Mouse (Mus musculus) heart, embryonic 12.5 days (tissue): ENCODE measurements around the gene Pramel4. TPM values are rescaled to one million over a fixed set of nuclear protein-coding genes. Genes with fewer than 3 reads are reported as not detected.
"Not testable (repeated sequence)": the region's sequence is repeated elsewhere in the genome, so short reads cannot be mapped to it uniquely, and the experiment has no call there.

ENCODE experiments used
- ATAC-seq: fragments of 200-750 bp; cut with Nextera tagmentation; 2 replicates; pipeline ENCODE4 v1.8.0; 2017; ENCODE audit warnings: moderate TSS enrichment, moderate library complexity; ENCODE audit not compliant: insufficient number of reproducible peaks, low FRiP score
- H3K27ac ChIP-seq: fragments of 300-500 bp; sonication (generic); 2 replicates; pipeline ENCODE4 v1.5.1; 2016; ENCODE audit warnings: mild to moderate bottlenecking, moderate library complexity; ENCODE audit not compliant: poor library complexity, severe bottlenecking
- H3K27me3 ChIP-seq: fragments of 300-500 bp; sonication (generic); replicated peaks from 2 replicates; pipeline ENCODE4 v1.6.1; 2016; ENCODE audit warnings: mild to moderate bottlenecking, moderate library complexity
- H3K36me3 ChIP-seq: fragments of 300-500 bp; sonication (generic); 2 replicates; pipeline ENCODE4 v1.6.1; 2016; ENCODE audit warnings: mild to moderate bottlenecking, moderate library complexity
- H3K4me1 ChIP-seq: fragments of 300-500 bp; sonication (generic); replicated peaks from 2 replicates; pipeline ENCODE4 v1.6.1; 2016; ENCODE audit warnings: mild to moderate bottlenecking
- H3K4me2 ChIP-seq: fragments of 300-500 bp; sonication (generic); 2 replicates; pipeline ENCODE4 v1.6.1; 2016; ENCODE audit warnings: mild to moderate bottlenecking, moderate library complexity
- H3K4me3 ChIP-seq: fragments of 300-500 bp; sonication (generic); 2 replicates; pipeline ENCODE4 v1.5.1; 2016; ENCODE audit warnings: mild to moderate bottlenecking
- H3K9ac ChIP-seq: fragments of 300-500 bp; sonication (generic); 2 replicates; pipeline ENCODE4 v1.6.1; 2016; ENCODE audit warnings: mild to moderate bottlenecking, moderate library complexity
- H3K9me3 ChIP-seq: fragments of 300-500 bp; sonication (generic); replicated peaks from 2 replicates; pipeline ENCODE4 v1.6.1; 2016; ENCODE audit warnings: mild to moderate bottlenecking, moderate library complexity
- WGBS: fragments of 180-500 bp; shearing (Covaris S2); methylation state at CpG from one replicate; pipeline ENCODE4 v1.1.7; 2016; 5-methylcytosine and 5-hydroxymethylcytosine counted together
- polyA plus RNA-seq: library from polyadenylated mRNA; unstranded; fragments of >200 nt; fragmentation: Nextera tagmentation; extraction: Ambion mirVana; gene quantifications from 2 replicates; pipeline ENCODE4 v1.2.1, GENCODE M21; 2016

Pramel4 gene
- polyA plus RNA-seq, result not detected in 2 replicates

DNA sequence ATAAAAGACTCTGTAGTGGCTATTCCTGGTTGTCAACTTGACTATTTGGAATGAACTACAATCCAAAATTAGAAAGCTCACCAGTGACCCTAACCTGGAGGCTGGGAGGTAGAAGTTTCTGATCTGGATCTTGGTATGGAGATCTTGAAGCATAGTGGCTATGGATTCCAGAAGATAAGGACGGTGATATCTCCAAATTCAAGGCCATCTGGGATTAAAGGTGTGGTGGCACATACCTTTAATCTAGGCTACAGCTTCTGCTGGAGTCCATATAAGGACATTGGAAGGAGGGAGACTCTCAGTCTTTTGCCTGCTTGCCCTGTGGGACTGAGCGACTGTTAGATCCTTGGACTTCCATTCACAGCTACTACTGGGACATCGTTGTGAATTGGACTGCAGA is at the start of gene Pramel4:
Pramel4 (plus strand) TSS at position 301 of the 400 bp plus-strand sequence.
- ATAC-seq, H3K9me3 ChIP-seq, H3K4me2 ChIP-seq, H3K4me1 ChIP-seq, H3K36me3 ChIP-seq, H3K4me3 ChIP-seq, H3K27ac ChIP-seq, H3K9ac ChIP-seq, H3K27me3 ChIP-seq: not testable (repeated sequence)
- 74% methylated on average over 3 of the region's 3 CpGs for WGBS

DNA sequence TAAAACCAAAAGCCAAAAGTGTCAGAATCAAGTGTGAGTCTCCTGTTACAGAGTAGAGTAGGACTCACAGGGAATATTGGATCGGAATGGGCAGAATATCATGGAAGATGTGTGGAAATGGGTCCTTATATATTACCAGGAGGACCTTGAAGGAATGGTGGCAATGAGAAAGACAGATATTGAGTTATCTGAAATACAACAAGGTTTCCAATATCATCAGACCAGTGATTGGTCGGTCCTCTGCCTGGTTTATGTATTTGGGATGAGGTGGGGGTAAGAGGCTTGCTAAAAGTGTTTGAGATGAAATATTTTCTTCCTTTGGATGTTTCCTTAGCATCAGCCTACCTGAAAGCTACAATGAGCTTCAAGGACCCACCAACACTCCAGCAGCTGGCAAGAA is 47.2 kb downstream of the Pramel4 start, which contains the start of gene Gm13102:
Gm13102 (plus strand) TSS at position 301 of the 400 bp plus-strand sequence.
- not testable (repeated sequence) for H3K27ac ChIP-seq, H3K36me3 ChIP-seq, H3K9me3 ChIP-seq, H3K4me2 ChIP-seq, ATAC-seq, H3K4me1 ChIP-seq, H3K27me3 ChIP-seq, H3K4me3 ChIP-seq, H3K9ac ChIP-seq
- WGBS, result 100% methylated on average over 1 of the region's 2 CpGs

Other genes with a start within 250 kb of the Pramel4 start
- not detected in 2 replicates for gene Gm13084, start 243.0 kb upstream of the Pramel4 start, polyA plus RNA-seq
- not detected in 2 replicates for gene Gm13103, start 212.6 kb upstream of the Pramel4 start, polyA plus RNA-seq
- gene Pramef6, start 158.7 kb upstream of the Pramel4 start, polyA plus RNA-seq, result not detected in 2 replicates
- gene Pramef25, start 108.1 kb upstream of the Pramel4 start, polyA plus RNA-seq, result not detected in 2 replicates
- not detected in 2 replicates for gene Gm13101, start 92.2 kb upstream of the Pramel4 start, polyA plus RNA-seq
- not detected in 2 replicates for gene Pramef17, start 64.8 kb upstream of the Pramel4 start, polyA plus RNA-seq
- gene Gm13102, start 47.3 kb downstream of the Pramel4 start, polyA plus RNA-seq, result not detected in 2 replicates
- not detected in 2 replicates for gene Oog3, start 103.5 kb downstream of the Pramel4 start, polyA plus RNA-seq
- gene Oog2, start 131.6 kb downstream of the Pramel4 start, polyA plus RNA-seq, result not detected in 2 replicates
- not detected in 2 replicates for gene C87977, start 154.2 kb downstream of the Pramel4 start, polyA plus RNA-seq
- gene Pramel5, start 221.4 kb downstream of the Pramel4 start, polyA plus RNA-seq, result not detected in 2 replicates